Mouse (Mus musculus) stomach, embryonic 14.5 days (tissue): ENCODE measurements around the gene C130074G19Rik. TPM values are rescaled to one million over a fixed set of nuclear protein-coding genes. Genes with fewer than 3 reads are reported as not detected.
A peak's percentile ranks its signal among the peaks of the same experiment; 100 is the strongest.

ENCODE experiments used
- ATAC-seq: fragments of 200-750 bp; cut with Nextera tagmentation; 2 replicates; pipeline ENCODE4 v1.8.0; 2017; ENCODE audit warnings: low read depth, moderate TSS enrichment; ENCODE audit not compliant: insufficient number of reproducible peaks, insufficient read depth, low FRiP score
- H3K27ac ChIP-seq: fragments of 300-500 bp; sonication (generic); 2 replicates; pipeline ENCODE4 v1.5.1; 2014; ENCODE audit warnings: mild to moderate bottlenecking, low read length, moderate library complexity, mixed read lengths
- H3K27me3 ChIP-seq: fragments of 300-500 bp; sonication (generic); 2 replicates; pipeline ENCODE4 v1.6.1; 2014; ENCODE audit warnings: low read length, control low read depth, mixed read lengths; ENCODE audit not compliant: control insufficient read depth, insufficient read depth
- H3K36me3 ChIP-seq: fragments of 300-500 bp; sonication (generic); 2 replicates; pipeline ENCODE4 v1.6.1; 2014; ENCODE audit warnings: mild to moderate bottlenecking, control low read depth, low read length, moderate library complexity, mixed read lengths; ENCODE audit not compliant: control insufficient read depth, insufficient read depth
- H3K4me1 ChIP-seq: fragments of 300-500 bp; sonication (generic); 2 replicates; pipeline ENCODE4 v1.6.1; 2014; ENCODE audit warnings: low read length, control low read depth, mixed read lengths; ENCODE audit not compliant: control insufficient read depth, insufficient read depth
- H3K4me2 ChIP-seq: fragments of 300-500 bp; sonication (generic); replicated peaks from 2 replicates; pipeline ENCODE4 v1.6.1; 2014; ENCODE audit warnings: low read depth, low read length, control low read depth
- H3K4me3 ChIP-seq: fragments of 300-500 bp; sonication (generic); 2 replicates; pipeline ENCODE4 v1.5.1; 2014; ENCODE audit warnings: low read depth, low read length, control low read depth
- H3K9ac ChIP-seq: fragments of 300-500 bp; sonication (generic); replicated peaks from 2 replicates; pipeline ENCODE4 v1.6.1; 2014; ENCODE audit warnings: low read depth, mild to moderate bottlenecking, control low read depth, low read length, moderate library complexity, mixed read lengths
- H3K9me3 ChIP-seq: fragments of 300-500 bp; sonication (generic); 2 replicates; pipeline ENCODE4 v1.6.1; 2016; ENCODE audit warnings: low read depth, low read length, control low read depth; ENCODE audit not compliant: control insufficient read depth
- WGBS: fragments of 180-500 bp; shearing (Covaris S2); extraction: QIAGEN DNeasy Blood & Tissue Kit; methylation state at CpG from one replicate; pipeline ENCODE4 v1.1.7; 2014; 5-methylcytosine and 5-hydroxymethylcytosine counted together
- polyA plus RNA-seq: library from polyadenylated mRNA; unstranded; fragments of >200 nt; fragmentation: Nextera tagmentation; extraction: Ambion mirVana; gene quantifications from 2 replicates; pipeline ENCODE4 v1.2.1, GENCODE M21; 2014

The C130074G19Rik gene
- polyA plus RNA-seq = 1.9 and 2.1 TPM in 2 replicates

DNA sequence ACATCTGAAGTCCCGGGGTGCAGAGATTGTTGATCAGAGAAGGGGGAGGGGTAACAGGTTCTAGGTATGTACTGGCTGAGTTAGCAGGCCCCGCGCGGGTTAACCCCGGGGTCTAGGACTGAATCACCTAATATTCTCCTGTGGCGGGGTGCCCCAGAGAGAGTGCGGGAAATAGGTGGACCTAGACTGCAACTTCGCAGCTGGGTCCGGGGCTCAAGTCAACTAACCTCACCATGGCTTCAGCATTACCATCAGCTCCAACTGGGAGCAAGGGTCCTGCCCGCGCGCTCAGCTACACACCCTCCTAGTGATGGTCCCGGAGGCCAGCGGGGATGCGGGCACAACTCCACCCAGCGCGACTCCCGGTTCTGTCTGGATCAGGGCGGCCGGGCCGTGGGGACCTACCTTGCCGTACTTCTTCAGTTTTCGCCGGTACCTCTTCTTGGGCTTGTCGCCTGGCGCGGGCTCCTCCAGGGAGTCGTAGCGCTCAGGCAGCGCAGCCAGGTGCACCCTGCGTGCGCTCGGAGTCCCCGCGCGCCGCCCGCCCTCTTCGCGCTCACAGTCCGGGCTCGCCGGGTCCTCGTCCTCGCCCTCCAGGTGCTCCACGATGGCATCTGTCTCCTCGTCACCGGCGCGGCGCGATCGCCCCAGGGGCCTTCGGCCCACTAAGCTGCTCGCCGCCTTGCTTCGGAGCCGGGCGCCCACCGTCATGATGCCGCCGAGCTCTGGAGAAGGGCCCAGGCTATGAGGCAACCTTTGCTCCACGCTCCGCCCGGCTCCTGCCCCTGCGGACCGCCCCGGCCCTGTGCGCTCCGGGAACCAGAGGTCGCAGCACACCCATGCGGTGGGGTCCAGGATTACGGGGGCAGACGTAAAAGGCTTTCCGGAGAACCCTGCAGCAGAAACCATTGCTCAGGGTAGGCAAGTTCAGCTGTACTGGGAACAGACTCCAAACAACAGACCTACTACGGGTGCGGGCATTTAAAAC, at the start of gene C130074G19Rik:
C130074G19Rik (minus strand) TSS at position 938 of the 988 bp plus-strand sequence.
- H3K4me1 ChIP-seq = peaks cover 4% of the 10 kb centered on the region; the same call in 1 of the 2 replicates
- peak within 1 kb of the TSS; percentile 44 for H3K4me3 ChIP-seq
- H3K36me3 ChIP-seq = no peaks in the 10 kb centered on the region
- ATAC-seq = peak; percentile 91
- H3K9ac ChIP-seq = peak within 1 kb of the TSS; percentile 30; the same call in 1 of the 2 replicates
- WGBS = 3% methylated on average over 77 of the region's 77 CpGs
- peak within 1 kb of the TSS; percentile 78 for H3K4me2 ChIP-seq
- H3K9me3 ChIP-seq = no peaks in the 10 kb centered on the region
- H3K27me3 ChIP-seq = peaks cover 26% of the 10 kb centered on the region; the same call in 1 of the 2 replicates
- no peak within 1 kb of the TSS; the same call in 1 of the 2 replicates for H3K27ac ChIP-seq

DNA sequence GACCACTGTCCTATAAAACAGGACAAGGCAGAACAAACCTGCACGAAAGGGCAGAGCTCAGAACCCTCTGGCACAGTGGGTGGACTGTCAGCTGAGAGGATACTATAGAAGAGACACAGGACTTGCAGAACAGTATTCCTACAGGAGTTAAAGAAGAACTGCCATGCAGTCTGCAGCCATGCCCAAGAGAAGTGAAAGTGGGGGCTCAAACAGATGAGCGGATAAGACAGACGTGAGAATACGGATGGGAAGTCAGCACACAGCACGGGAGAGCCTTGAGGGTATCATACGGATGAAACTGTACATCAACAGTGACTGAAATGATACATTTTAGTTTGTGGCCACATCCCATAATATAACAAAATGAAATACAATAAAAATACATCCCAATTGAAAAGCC, 48.1 kb upstream of the C130074G19Rik start:
- Histone ChIP-seq H3K4me3 (no peak overlapping the region), H3K4me1 (no peaks in the 10 kb centered on the region), H3K27me3 (no peaks in the 10 kb centered on the region), H3K9ac (no peak overlapping the region), H3K36me3 (0 out of 2 replicates have a peak, but pooled peaks cover 3% of the 10 kb centered on the region), H3K9me3 (no peaks in the 10 kb centered on the region), H3K4me2 (no peak overlapping the region), H3K27ac (no peak overlapping the region)
- WGBS = 88% methylated on average over 6 of the region's 6 CpGs
- ATAC-seq = no peak

DNA sequence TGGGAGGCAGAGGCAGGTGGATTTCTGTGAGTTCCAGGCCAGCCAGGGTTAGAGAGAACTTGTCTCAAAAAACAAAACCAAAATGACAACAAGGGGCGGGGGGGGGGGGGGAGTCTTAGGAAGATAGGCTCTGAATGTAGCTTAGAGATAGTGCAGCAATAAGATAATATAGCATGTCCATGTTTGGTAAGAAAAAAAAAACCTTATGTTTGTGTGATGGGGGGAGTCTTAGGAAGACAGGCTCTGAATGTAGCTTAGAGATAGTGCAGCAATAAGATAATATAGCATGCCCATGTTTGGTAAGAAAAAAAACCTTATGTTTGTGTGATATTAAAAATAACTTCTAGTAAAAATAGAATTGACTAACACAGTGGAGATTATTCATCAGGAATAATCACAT, 45.4 kb upstream of the C130074G19Rik start:
- Histone ChIP-seq H3K36me3 (0 out of 2 replicates have a peak, but pooled peaks cover 3% of the 10 kb centered on the region), H3K27me3 (no peaks in the 10 kb centered on the region), H3K4me3 (no peak overlapping the region), H3K4me1 (no peaks in the 10 kb centered on the region), H3K9me3 (no peaks in the 10 kb centered on the region), H3K27ac (no peak overlapping the region), H3K4me2 (no peak overlapping the region), H3K9ac (no peak overlapping the region)
- WGBS = 86% methylated on average over 1 of the region's 1 CpGs
- no peak for ATAC-seq

DNA sequence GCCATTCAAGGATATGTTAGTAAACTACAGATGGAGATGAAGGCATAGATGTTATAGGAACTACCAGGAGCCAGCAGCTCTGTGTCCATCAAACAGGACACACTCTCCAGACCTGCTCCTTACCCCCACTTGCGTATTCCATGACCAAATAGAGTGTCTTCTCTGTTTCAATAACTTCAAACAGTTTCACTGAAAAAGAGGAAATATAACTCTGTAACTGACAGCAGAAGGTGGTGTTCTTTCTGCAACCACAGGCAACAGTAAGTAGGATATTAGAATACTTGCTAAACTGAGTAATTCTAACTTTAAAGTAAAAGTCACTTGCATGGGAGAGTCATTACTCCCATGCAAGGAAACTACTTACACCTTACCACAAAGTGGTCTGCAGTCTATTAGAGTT, 44.9 kb upstream of the C130074G19Rik start:
- Histone ChIP-seq H3K4me2 (no peak overlapping the region), H3K27ac (no peak overlapping the region), H3K4me3 (no peak overlapping the region), H3K36me3 (0 out of 2 replicates have a peak, but pooled peaks cover 3% of the 10 kb centered on the region), H3K9ac (no peak overlapping the region), H3K9me3 (no peaks in the 10 kb centered on the region), H3K4me1 (no peaks in the 10 kb centered on the region), H3K27me3 (no peaks in the 10 kb centered on the region)
- ATAC-seq = no peak
- WGBS = 79% methylated on average over 1 of the region's 1 CpGs

DNA sequence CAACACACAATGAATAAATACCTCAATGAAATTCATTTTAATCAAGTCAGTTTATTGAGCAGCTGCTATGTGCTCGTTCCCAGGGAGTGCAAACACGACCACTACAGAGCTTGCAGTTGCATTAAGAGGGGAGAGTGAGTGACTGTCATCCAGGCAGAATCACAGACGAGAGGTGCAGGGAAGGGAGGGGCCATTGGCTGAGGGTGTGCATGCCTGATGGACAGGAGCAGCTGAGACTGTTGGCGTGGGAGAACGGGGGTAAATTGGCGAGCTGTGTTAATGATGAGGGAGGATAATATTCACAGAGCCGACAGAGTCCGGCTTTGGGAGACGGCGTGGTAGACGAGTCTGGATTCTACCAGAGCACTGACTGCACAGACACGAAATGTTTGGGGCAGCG, 39.8 kb upstream of the C130074G19Rik start:
- Histone ChIP-seq H3K4me2 (no peak overlapping the region), H3K27ac (no peak overlapping the region), H3K27me3 (no peaks in the 10 kb centered on the region), H3K9me3 (no peaks in the 10 kb centered on the region), H3K36me3 (peaks cover 9% of the 10 kb centered on the region; the same call in 1 of the 2 replicates), H3K4me3 (no peak overlapping the region), H3K9ac (no peak overlapping the region), H3K4me1 (no peaks in the 10 kb centered on the region)
- WGBS = 87% methylated on average over 13 of the region's 13 CpGs
- ATAC-seq = no peak

DNA sequence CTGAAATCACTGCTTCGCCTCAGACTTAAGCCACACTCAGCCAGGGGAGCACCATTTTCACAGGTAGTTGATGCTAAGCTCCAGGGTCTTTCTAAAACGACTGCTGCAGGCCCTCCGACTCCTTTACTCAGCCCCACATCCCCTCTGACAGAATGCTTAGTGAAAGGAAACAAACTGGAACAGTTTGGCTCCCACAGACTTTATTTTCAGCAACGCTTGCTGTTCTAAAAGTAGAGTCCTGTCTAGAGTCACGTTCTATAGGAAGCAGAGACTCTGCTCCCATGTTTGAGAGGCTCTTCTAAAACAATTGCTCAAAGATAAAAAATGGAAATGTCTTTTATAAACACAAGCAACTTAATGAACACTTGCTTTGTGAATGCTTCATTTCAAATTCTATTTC, 37.0 kb upstream of the C130074G19Rik start:
- H3K36me3 ChIP-seq = peaks cover 6% of the 10 kb centered on the region

DNA sequence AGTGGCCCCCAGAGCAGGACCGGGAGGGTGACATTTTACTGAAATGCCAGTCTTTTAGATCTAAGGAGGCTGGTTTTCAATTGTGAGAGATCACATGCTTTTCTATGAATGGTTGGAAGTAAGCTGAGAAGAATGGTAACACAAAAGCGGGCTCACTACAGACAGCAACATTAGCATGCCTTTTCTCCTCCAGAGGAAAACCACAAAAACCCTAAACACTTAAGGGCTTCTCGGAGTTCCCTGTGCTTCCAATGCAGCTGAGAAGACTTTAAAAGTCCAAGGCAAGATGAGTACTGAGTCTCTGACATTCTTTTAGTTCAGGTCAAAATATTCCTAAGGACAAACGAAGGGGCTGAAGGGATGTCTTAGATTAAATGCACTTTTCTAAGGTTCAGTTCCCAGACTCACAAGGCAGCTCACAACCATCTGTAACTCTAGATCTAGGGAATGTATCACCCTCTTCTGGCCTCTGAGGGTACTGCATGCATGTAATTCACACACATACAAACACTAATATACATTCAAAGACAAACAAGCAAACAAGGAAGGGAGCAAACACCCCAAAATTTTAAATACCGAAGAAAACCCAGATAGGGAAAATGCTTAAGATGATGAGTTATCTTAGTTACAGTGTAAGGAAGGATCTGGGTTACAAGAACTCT, 35.3 kb upstream of the C130074G19Rik start:
- H3K9me3 ChIP-seq = no peaks in the 10 kb centered on the region
- H3K27ac ChIP-seq = no peak overlapping the region
- H3K4me3 ChIP-seq = no peak overlapping the region
- no peak overlapping the region for H3K9ac ChIP-seq
- H3K36me3 ChIP-seq = peaks cover 6% of the 10 kb centered on the region
- H3K4me1 ChIP-seq = no peaks in the 10 kb centered on the region
- WGBS = 93% methylated on average over 5 of the region's 5 CpGs
- no peak for ATAC-seq
- no peaks in the 10 kb centered on the region for H3K27me3 ChIP-seq
- H3K4me2 ChIP-seq = no peak overlapping the region

More for the DNA sequence above, 37.0 kb upstream of the C130074G19Rik start:
- H3K4me1 ChIP-seq = no peaks in the 10 kb centered on the region
- no peak overlapping the region for H3K4me2 ChIP-seq
- no peaks in the 10 kb centered on the region for H3K9me3 ChIP-seq
- H3K9ac ChIP-seq = no peak overlapping the region
- no peak for ATAC-seq
- no peak overlapping the region for H3K4me3 ChIP-seq
- no peaks in the 10 kb centered on the region for H3K27me3 ChIP-seq
- H3K27ac ChIP-seq = no peak overlapping the region
- 81% methylated on average over 5 of the region's 5 CpGs for WGBS

DNA sequence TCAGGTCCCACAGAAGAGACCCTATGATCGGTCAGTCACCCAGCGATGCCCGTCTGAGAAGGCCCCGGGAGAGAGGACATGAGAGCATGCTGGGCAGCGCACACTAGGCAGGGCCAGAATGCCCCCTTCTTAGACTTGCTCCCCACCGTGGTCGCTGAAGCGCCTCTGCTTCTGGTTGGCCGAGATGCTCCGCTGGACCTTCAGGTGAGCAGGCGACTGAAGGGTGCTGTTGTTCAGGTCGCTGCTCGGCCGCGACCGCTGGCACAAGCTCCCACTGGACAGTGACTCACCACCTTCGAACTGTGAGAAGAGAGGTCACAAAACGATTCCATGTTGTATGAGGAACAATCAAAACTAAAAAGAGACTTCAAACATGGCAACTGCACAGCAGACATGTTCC, 29.3 kb upstream of the C130074G19Rik start:
- H3K4me2 ChIP-seq = no peak overlapping the region
- peaks cover 11% of the 10 kb centered on the region for H3K36me3 ChIP-seq
- ATAC-seq = no peak
- H3K9me3 ChIP-seq = no peaks in the 10 kb centered on the region
- WGBS = 91% methylated on average over 18 of the region's 18 CpGs
- H3K4me3 ChIP-seq = no peak overlapping the region
- H3K9ac ChIP-seq = no peak overlapping the region
- H3K4me1 ChIP-seq = no peaks in the 10 kb centered on the region
- no peak overlapping the region for H3K27ac ChIP-seq
- no peaks in the 10 kb centered on the region for H3K27me3 ChIP-seq
